Mouse (Mus musculus) B cell, adult 2 months (primary cell): ENCODE data around the gene Siah2.

Source experiments
- DNase-seq, 2 experiments: peaks; one replicate each; pipeline ENCODE4 v3.0.0; 2022

Gene Siah2

GRCm38 (mm10) chr3:58655362-58656130 lies 36.7 kb downstream of the Siah2 start:
- peak; percentile 80 to 81 for DNase-seq

GRCm38 (mm10) chr3:58653907-58654306 lies 38.3 kb downstream of the Siah2 start:
- peak; percentile 62 to 69 for DNase-seq

- DNase-seq: no peak
These were observed 41.9 kb downstream of the Siah2 start for GRCm38 (mm10) chr3:58650328-58650727.

GRCm38 (mm10) chr3:58647179-58647578 lies 45.0 kb downstream of the Siah2 start:
- DNase-seq: no peak

GRCm38 (mm10) chr3:58646180-58646579 lies 46.0 kb downstream of the Siah2 start:
- no peak for DNase-seq

- peak; percentile 25 to 36 for DNase-seq
These were observed 55.5 kb downstream of the Siah2 start, which contains the start of gene Erich6 for GRCm38 (mm10) chr3:58636406-58637295. TSS of gene Erich6 (minus strand) at chr3:58637207.

- DNase-seq: no peak
These were observed 60.5 kb downstream of the Siah2 start for GRCm38 (mm10) chr3:58631693-58632092.

- DNase-seq: no peak
These were observed 67.2 kb downstream of the Siah2 start for GRCm38 (mm10) chr3:58624981-58625380.
